Mouse (Mus musculus) retina, postnatal 1 day (tissue): ENCODE data around the gene Smarca2.

ENCODE experiments used
- DNase-seq: peaks from one replicate; pipeline ENCODE4 v3.0.0-alpha.2; 2012

The Smarca2 gene

DNA sequence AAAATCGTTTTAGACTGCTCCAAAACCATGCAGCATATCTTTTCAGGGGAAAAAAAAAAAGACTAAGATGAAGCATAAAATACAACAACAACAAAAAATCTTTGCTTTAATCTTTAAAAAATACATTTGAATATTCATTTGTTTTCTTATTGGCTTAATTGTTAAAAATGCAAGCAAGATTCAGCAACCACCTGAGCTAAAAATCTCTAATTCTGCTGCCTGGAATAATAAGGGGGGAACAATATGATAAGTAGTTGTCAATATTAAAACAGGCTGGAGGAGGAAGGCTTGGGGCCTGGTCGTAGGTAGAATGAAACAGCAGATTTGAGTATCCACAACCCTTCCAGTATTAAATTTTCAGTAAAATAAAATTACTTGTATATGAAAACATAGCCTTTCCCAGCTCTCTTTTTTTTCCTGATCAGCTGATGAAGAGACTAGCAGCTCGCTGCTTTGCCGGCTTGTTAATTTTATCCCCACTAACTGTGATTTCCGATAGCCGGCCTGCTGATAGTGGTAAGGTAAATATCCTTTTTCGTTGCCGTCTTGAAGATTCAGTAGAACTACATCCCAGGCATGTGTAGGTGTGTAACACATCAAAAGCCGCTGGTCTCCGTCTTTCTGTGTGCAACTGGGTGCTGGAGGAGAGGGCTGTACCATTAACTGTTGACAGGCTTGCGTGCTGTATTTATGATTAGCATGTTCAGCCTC lies 144.7 kb downstream of the Smarca2 start:
- DNase-seq: peak; percentile 42

DNA sequence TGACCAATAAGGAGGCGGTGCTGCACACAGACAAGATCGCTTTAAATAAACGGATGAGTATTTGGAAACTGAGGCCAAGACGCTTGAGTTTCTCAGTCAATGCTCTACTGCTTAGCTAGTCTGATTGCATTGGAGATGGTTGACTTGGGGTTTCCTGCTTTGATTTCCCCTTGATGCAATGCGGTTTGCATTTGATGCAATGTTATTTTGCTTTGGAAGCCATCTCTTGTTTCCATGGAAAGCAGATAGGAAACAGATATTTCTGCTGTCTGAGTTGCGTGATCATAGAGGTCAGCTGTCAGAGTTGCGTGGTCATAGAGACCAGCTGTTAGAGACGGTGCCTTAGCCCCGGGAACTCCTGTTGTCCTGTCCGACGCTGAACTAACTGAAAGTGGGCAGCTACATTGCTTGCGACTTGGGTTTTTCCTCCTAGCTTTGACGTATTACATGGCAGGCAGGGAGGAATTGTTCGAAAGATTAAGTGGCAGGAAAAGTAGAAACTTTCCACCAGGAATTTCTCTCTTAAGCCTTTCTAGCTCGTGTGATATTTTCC lies 147.8 kb downstream of the Smarca2 start:
- no peak for DNase-seq

DNA sequence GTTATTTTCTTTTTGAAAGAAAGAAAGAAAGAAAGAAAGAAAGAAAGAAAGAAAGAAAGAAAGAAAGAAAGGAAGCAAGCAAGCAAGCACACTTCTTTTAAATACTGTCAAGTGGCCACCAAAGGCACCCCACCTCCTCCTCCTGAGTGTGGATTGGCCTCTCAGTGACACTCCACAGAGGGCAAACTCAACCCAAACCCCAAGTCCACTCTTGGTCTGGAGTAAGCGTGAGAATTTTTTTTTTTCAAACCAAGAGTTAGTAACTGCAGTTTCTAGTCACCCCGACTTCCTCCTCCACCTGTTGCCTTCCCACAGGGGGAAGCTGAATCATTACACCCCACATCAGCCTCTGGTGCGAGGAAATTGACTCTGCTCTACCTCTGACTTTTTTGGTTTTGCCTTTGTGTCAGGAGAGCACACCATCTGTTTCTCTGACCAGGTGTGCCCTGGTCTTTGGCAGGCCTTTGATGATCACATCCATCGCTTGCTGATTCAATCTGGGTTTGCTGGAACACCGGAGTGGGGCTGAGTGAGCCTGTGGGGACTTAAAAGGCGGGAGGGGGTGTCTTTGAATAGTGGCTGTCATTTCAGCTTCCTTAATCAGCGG lies 148.5 kb downstream of the Smarca2 start:
- DNase-seq: no peak

DNA sequence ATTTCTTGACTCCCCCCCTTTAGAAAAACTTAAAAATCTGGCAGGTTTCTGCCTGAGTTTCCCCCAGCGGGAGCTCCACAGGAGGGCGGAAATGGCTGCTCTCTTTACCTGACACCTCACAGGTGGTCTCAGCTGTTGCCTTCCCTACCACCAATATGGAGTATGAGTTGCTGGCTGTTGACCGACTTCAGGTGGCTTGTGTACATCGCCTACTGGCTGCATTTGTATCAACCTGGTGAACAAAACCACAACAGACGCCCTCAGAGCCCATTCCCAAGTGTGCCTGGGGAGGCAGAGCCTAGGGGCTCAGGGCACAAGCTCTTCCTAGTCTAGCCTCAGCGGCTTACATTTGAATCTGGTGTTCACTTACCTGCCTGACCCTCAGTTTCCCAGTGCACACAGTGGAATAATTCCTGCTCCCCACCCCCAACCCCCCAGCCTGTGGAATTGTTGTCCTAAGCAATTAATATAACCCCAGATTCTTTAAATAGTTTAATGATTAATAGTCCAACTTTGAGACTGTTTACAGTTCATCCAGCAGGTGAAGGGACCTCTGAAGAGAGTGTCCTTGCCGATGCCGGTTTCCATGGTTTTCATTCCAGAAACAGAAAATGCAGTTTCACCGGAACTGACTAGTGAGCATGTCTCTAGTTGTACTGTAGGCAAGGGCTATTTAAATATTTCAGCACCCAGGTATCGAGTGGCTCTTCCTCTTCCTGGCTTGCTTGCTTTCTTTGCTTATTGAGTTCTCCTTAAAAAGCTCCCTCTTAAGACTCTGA lies 149.4 kb downstream of the Smarca2 start:
- DNase-seq: no peak

DNA sequence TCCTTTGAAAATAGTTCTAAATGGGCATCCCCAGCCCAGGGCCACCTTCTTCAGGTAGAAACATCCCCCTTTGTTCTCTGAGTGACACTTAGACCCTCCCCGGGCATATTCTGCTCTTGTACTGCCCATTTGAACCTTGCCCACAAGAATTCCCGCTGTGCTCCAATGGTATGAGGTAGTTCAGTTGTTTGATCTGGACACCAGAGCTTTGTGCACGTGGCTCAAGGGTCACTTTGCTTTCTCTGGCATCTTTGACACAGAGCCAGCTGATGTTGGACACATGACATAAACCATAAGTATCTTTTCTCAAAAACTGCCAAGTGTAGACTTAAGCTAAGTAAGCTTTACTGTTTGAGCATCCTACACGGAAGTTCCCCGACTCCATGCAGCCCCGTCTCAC lies 151.1 kb downstream of the Smarca2 start:
- DNase-seq: no peak

DNA sequence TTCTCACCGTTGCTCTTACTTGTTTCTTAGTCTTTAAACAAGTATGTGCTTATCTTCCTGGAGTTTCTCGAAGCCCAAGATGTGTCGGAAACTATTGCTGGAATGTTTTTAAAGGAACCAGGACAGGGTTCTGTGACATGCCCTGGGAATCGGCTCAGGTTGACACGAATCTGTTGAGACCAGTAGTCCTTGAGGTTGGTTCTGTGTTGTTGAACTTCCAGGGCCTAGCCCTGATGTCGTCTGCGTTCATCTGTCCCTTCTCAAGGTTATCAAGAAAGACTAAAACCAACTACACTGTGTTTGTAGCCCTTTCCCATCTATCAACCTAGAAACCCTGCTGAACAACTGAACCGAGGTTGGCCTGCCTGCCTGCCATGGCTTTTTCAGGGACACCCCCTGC lies 151.5 kb downstream of the Smarca2 start:
- no peak for DNase-seq

DNA sequence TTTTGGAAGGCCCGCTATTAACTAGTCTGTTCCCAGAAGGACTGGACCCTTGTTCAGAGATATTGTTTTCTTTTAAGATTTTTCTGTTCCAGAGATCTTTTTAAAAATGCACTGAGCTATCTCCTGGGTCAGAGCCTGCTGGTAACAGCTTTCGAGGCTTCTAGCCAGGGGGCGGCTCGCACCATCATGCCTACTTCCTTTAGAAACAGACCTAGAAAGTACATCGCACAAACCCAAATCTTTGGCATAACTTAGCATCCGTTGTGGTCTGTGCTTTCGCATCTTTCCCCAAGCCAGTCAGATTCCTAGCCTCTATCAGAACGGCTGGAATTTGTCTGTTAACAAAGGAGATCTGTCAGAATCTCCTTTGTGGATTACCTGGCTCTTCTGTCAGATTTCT lies 153.3 kb downstream of the Smarca2 start:
- no peak for DNase-seq

DNA sequence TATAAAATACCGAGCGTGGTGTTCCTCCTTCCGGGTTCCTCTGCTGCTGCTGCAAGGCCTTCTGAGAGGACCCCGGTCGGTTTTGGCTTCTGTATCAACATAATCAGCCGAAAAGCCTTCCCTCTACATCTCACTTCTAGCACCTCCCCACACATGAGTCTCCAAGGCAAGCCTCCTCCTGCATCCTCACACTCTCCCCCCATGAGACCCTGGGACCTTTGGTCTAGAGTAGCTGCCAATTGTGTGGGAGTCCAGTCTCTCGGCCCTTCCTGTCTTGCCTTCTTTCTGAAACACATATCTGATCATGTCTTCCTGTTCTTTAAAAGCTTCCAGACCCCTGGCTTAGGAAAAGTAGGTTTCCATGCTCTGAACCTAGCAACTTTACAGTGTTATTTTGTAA lies 153.8 kb downstream of the Smarca2 start:
- no peak for DNase-seq

DNA sequence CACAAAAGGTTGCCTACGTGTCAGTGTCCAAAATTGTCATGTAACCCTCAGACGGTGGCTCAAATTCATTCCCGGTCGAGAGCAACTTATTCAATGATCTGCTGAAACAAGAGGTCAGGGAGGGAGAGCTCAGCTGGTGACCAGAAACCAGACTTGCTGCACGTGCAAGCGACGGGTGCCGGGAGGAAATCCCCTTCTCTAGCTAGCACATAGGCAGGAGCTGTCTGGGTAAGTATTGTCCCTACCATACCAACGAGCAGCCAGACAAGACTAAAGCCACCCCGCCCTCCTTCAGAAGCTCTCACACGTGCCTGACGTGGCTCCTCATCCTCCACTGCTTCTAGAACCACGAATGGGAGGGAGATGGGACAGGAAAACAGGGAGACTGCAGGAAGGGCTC lies 154.4 kb downstream of the Smarca2 start:
- DNase-seq: no peak

DNA sequence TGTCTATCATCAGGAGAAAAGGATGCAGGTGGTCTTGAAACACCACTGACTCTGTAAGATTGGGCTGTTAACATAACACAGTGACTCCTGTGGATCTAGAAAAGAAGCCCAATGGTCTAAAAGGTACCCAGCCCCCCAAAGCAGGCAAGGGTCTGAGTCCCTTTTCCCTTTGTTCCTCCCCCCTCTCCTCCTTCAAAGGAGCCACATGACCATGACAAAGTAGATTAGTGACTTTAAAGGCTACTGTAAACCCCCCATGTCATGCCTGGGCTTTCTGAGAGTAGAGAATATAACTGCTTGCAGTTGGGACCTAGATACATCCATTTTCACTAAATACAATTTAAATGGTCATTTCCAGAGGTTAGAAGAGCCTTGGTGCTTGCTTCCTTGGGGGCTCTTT lies 156.4 kb downstream of the Smarca2 start:
- DNase-seq: no peak

DNA sequence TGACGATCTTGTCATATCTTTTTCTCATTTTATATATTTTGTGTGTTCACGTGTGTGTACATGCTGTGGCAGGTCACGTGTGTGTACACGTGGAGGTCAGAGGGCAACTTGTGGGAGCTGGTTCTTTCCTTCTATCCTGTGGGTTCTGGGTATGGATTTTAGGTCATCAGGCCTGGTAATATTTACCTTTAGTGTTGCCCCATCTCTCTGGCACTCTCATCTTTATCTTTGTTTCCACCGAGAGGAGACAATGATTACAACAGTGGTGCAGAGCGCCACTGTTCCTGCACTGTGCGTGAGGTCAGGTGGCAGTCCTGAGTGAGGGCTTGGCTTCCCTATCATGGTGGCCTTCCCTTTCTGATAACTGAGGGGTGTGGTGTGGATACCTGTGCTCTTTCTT lies 160.6 kb downstream of the Smarca2 start:
- no peak for DNase-seq

DNA sequence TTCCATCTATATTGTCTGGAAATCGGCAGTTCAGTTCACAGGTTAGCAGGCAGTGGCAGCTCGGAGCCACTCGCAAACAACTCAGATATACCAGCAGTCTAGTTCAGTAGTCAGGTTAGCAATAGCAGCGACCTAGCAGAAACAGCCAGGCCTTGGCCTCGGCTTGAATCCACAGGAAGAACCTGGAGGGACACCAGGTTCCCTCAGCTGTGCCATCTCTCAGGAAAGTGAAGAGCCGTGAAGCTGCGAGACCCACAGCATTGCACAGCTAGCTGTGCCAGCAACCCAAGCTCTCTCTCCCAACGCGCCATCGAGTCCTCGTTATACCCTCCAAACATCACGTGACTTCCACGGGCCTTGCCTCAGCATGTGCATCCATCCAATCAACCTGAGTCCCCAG lies 162.6 kb downstream of the Smarca2 start:
- DNase-seq: no peak

DNA sequence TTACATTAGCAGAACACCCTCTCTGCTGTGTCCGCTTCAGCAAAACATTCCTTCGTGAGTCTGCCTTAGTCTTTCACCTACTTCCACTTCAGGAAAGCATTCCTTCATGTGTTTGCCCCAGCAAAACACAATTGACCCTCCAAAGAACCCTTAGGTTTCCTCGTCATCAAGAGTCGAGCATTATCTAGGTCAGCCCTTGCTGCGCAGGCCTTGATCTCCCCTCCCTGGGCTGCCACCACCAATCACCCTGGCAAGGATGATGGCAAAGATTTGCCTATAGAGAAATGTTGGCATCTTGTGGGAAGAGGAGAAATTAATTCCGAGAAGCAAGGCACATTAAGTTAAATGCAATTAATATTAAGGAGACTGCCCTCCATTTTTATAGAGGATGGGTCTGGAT lies 163.1 kb downstream of the Smarca2 start:
- peak; percentile 57 for DNase-seq

DNA sequence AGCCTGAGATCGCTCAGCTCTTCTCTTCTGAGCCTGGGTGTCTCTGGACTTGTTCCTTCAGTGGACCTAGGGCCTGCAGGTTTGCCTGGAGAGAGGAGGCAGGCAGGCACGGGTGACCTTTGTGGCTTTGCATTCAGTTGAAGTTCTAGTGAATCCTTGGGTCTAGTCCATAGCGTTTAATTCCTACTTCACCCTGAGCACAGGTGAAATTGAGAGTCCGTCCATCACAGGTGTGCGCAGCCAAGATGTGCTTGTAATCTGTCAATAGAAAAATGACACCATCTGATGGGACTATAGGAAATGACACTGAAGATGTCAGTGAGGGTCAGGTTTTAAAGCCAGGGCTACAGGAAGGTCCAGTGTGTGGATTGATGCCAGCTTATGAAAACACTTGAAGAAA lies 164.0 kb downstream of the Smarca2 start:
- DNase-seq: no peak

DNA sequence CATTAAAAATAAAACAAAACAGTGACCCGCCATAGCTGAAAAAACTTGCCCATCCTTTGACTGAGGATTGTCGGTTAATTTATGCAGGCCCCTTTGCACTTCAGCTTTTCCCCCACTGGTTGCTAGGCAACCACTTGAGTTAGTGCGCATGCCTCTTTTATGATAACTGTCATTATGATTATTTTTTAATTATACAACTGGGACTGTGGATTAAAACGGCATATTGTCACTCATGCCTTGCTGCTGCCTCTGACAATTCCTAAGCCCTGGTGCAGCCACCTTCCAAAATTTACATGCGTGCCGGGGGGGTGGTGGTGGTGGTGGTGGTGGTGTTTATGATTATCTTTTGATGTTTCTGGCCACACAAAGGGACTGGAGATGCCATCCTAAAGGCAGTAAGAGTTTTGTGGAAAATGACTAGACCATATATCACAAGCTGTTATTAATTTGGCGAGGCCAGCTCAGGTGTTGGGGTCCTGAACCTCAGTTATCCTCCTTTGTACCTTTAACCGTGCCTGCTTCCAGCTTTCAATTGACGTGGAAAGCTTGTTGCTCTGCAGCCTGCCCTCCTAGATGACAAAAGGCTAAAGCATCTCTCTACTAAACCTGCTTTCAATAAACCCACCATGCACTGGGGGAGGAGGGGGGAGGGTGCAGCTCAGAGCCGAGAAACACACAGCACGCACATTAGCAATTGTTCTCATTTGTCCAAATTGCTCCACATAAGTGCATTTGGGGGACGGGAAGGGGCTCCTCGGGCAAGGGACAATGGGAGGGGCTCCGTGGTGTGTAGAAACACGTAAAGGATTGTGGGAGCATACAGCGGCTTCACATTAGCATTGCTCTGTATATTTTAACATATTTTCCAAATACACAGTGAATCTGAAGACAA lies 165.0 kb downstream of the Smarca2 start:
- peak; percentile 90 for DNase-seq

DNA sequence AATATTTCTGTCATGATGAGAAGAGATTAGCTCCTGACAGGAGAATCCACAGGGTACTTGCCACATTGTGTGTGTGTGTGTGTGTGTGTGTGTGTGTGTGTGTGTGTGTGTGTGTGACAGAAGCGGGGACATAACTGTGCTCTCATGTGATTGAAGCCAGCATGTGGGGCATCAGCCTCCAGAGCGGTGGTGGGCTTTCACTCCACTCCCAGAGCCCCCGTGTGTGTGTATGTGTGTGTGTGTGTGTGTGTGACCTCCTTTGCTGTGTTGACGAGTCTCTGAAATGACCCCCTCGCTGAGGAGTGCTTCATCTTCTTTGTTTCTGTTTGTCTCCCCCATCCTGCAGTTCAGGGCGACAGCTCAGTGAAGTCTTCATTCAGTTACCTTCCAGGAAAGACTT lies 165.7 kb downstream of the Smarca2 start:
- DNase-seq: peak; percentile 77

DNA sequence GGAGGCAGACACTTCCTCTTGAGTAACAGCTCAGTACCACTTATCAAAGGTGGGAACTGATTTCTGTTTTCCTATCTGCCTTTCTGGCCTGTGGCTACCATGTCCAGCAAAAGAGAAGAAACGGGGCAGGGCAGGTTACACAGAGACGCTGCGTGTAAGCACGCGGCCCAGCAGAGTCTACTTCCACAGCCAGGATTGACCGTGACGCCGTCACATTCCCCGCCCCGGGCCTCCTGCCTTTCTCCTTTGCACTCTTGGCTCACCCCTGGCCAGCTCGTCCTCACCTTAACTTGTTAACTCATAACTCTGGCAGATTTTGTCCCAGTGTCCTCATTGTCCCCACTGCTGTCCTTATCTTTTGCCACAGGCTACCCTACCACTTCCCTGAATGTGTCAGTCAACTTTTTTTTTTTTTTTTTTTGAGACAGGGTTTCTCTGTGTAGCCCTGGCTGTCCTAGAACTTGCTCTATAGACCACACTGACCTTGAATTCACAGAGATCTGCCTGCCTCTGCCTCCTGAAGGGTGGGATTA lies 167.3 kb downstream of the Smarca2 start:
- DNase-seq: no peak

DNA sequence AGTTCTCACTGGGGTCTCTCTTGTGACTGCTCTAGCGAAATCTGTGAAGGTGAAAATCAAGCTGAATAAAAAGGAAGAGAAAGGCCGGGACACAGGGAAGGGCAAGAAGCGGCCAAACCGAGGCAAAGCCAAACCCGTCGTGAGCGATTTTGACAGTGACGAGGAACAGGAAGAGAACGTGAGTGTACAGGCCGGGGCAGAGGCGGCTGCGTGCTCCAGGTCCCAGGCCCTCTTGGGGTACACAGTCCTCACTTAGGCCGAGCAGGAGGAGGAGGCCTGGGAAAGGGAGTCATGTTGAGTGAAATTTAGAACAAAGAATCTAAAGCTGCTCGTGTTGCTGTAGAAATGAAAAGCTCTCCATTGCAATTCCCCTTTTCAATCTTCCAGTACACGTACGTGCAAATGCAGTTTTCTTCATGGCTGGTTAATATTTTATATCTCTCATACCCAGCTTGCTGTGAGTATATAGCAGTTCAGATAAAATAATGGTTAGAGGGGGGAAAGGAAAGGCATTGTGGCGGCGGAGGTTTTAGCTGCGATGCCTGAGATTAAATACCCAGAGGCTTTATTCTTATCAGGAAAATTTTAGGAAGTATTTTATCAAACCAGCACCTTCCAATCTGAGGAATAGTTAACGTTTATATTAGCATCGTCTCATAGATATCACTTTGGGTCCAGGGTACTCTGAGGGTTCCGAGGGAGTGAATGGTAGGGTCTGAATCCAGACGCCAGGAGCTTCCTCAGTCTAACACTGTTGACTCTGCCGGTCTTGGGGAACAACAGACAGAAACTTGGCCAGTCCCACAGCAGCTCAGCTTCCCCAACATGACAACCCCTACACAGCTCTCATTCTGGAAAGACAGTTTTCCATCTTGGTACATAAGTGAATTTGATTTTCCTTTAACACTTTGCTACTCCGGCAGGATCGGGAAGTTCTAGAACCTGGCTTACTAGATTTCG lies 171.5 kb downstream of the Smarca2 start:
- no peak for DNase-seq

DNA sequence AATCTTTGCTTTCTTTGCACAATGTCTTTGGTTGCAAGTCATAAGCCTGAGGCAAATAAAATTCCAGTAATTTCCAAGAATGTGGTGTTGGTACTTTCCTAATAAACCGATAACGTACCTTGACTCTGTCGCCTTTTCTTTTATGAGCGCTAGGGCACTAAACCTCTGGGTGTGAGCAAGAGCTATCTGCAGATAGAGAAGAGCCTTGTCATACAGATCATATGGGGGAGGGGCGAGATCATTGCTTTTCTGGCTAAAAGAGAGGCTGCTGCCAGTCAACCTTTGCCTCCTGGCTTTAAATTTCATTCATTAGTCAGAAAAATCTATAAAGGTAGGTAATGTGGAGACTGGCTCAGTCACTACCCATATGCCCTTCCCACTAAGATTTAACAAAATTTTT lies 173.3 kb downstream of the Smarca2 start:
- DNase-seq: no peak

DNA sequence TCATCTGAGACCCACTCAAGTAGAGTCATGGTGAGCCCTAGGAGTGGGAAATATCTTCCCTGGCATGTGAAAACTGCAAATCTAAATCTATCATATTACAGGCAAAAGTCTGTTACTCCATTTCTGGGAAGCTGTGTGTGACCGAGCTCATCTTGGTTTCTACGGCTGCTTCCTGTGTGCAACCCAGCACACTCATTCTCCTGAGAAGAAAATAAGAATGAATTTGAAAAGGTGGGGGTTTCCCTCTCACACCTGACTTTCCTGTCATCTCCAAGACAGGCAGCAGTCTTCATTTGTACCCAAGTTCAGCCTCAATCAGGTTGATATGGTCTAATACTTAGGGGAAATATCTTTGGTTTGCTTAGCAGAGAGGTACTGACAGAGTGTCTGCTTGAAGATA lies 176.4 kb downstream of the Smarca2 start:
- no peak for DNase-seq

DNA sequence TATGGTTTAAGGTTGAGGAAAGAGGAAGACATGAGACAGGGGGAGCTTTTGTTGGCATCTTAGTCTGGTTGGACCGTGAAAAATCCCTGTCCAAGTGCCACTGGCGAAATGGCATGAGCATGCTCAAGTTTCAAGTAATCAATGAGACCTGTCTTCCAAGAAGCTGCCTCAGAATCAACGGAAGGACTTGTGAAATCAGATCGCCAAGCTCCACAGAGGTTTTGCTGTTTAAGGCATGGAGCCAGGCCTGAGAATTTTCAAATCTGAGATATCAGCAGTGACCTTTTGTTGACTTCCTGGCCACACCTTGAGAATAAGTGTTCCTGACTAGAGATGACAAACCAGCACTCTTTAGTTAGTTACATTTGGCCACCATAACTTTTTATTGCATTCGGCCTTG lies 183.6 kb downstream of the Smarca2 start:
- DNase-seq: no peak
